Mouse (Mus musculus) ES-E14 (cell line): ENCODE measurements around the gene Elovl5.

Experiments used
- CHD2 ChIP-seq: IDR thresholded peaks from 2 replicates; pipeline ENCODE4 v1.6.1; 2014; ENCODE audit warnings: mild to moderate bottlenecking, low read depth, low read length, inconsistent platforms
- ZC3H11A ChIP-seq: IDR thresholded peaks from 2 replicates; pipeline ENCODE4 v1.6.1; 2012; ENCODE audit warnings: low read depth, mild to moderate bottlenecking, inconsistent platforms, low read length, borderline replicate concordance

GRCm38 (mm10) chr9:77965287-77965686 lies 48.1 kb downstream of the Elovl5 start:
- TF ChIP-seq ZC3H11A = no peak
- TF ChIP-seq CHD2 = no peak
